ENCODE assay signal across 10 mouse cellular contexts in genomic region chr12:86793830-86794229, GRCm38 (mm10). TPM values are rescaled to one million over a fixed set of nuclear protein-coding genes. Genes with fewer than 3 reads are reported as not detected.
DNase-seq lines count a peak whose midpoint lies in the region; ATAC-seq lines count a peak whose summit lies in the region.
"Had no signal": no experiment of that assay in that cellular context is flagged by ENCODE, and none has a peak within 500 bp of the region (broad histone marks: within the 10 kb centered on the region; RNA-seq: fewer than 3 reads in every experiment).

No protein-coding gene starts in this region.

- no peaks in the 10 kb centered on the region for H3K9me3 ChIP-seq in stomach, embryonic 16.5 days (replicated peaks; ENCODE audit: control insufficient read depth, low read length)
- H3K9me3 ChIP-seq: limb, embryonic 12.5 days had no signal

- H3K4me3 ChIP-seq in stomach, embryonic 16.5 days (replicated peaks; ENCODE audit: low read length), result no peak overlapping the region
- H3K4me3 ChIP-seq: limb, embryonic 12.5 days had no signal

- no peak for ATAC-seq in cerebellum, adult (ENCODE audit: insufficient number of reproducible peaks, low FRiP score, low TSS enrichment)
- ATAC-seq in stomach, embryonic 16.5 days (ENCODE audit: insufficient read depth, low FRiP score), result peak; percentile 45

- WGBS in stomach, embryonic 16.5 days, result 36% methylated on average over 3 of the region's 3 CpGs

- peaks cover 21% of the 10 kb centered on the region for H3K4me1 ChIP-seq in stomach, embryonic 16.5 days (ENCODE audit: control insufficient read depth, insufficient read depth, low read length)

- H3K4me2 ChIP-seq in stomach, embryonic 16.5 days (ENCODE audit: low read depth, low read length), result no peak overlapping the region
- H3K4me2 ChIP-seq: limb, embryonic 12.5 days had no signal

- no peaks in the 10 kb centered on the region for H3K36me3 ChIP-seq in stomach, embryonic 16.5 days (ENCODE audit: control insufficient read depth, insufficient read depth, low read length)
- H3K36me3 ChIP-seq: limb, embryonic 12.5 days had no signal

- H3K27me3 ChIP-seq in stomach, embryonic 16.5 days (ENCODE audit: control insufficient read depth, insufficient read depth, low read length), result no peaks in the 10 kb centered on the region
- H3K27me3 ChIP-seq: limb, embryonic 12.5 days had no signal

- H3K27ac ChIP-seq in stomach, embryonic 16.5 days (ENCODE audit: low read length), result peak overlapping the region; percentile 64
- H3K27ac ChIP-seq: limb, embryonic 12.5 days had no signal

- DNase-seq in cerebellum, adult 9-10 months, result peak; percentile 60
- peak; percentile 87 for DNase-seq in Muller cell, postnatal 12 days (ENCODE audit: inconsistent ontology term)
- peak; percentile 84 to 94 for DNase-seq in heart, adult 18-20 months
- peak; percentile 89 for DNase-seq in kidney, adult 9 months
- no peak for DNase-seq in thymus, adult 18-20 months
- DNase-seq in embryo, embryonic 9.5 days (ENCODE audit: extremely low spot score), result no peak

- no peak overlapping the region for H3K9ac ChIP-seq in stomach, embryonic 16.5 days (ENCODE audit: low read length)
- H3K9ac ChIP-seq: limb, embryonic 12.5 days had no signal

RNA-seq across cellular contexts. Expression of gene Lrrc74a, which starts 59.7 kb away (rescaled TPM):
- not detected for total RNA-seq in heart, adult 18-20 months (2021)
- polyA plus RNA-seq in stomach, embryonic 16.5 days (2015; fragmentation: Nextera tagmentation; extraction: Ambion mirVana), result not detected in 2 replicates
- total RNA-seq: common myeloid progenitor, adult 5-6 weeks had no signal
- polyA plus RNA-seq: limb, embryonic 12.5 days had no signal

Comparison
In these comparisons a context has a peak if more than half of its experiments do, and no peak if none do; other contexts are left out.
1. DNase-seq: peak in cerebellum, adult 9-10 months (single experiment), Muller cell, postnatal 12 days (single experiment), heart, adult 18-20 months (2 of 2) and kidney, adult 9 months (single experiment); none in thymus, adult 18-20 months (0 of 2) and embryo, embryonic 9.5 days (single experiment).